Mouse (Mus musculus) ES-CJ7 (cell line): Measurements from ENCODE around the gene Nln.
A peak's percentile ranks its signal among the peaks of the same experiment; 100 is the strongest.

ENCODE experiments used
- DNase-seq: peaks from one replicate; pipeline ENCODE4 v3.0.0; 2011; ENCODE audit warnings: low read depth, low spot score

Gene Nln

DNA sequence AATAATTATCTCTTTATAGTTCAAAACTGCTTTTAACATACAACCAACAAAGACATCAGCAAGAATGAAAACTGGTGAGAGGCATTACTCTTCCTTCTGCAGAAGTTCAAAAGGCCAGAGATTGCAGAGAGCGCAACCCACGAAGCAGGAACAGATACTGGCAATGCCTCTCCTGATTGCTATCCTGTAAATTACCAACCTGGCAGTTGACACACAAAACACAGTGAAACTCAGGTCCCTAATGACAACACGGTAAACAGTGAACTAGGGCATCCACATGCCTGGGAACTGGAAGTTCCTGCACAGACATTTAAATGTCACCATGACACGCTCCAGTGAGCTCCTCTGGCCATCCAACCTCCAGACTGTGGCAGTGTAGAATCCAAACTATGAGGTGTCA is 65.1 kb downstream of the Nln start:
- DNase-seq = no peak

DNA sequence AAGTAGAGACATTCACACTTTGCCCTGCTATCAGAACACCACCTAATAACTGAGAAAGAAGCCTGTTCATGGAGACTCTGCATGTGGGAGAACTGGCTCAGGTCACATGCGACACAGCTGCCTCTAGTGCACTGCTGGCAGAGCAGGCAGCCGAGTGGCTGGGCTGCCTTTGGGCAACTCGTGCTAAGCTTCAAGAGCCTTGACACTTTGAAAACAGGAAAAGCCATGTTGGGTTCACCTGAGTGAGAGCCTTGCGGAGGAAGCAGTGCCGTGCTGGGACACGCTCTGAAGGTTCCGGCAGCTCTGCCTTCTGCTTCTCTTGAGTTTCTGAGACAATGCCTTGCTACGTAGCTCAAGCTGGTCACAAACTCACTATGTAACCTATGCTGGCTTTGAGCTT is 66.7 kb downstream of the Nln start:
- DNase-seq = no peak

DNA sequence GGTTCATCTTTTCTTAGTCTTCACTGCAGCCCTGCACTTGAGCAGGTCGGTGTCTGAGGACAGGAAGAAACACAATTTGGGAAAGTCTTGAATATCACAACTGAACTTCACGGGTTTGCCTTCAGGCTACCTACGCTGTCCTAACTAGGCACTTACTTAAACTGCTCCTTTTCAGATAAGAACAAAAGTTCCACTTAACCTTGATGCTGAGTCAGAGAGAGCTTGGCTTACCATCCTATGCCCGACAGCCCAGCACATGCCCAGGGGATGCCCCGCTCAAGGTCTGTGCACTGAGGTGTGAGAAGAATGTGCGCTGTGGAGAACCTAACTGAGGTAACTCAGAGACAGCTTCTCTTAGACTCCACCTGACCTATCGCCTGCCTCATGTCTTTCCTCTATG is 67.9 kb downstream of the Nln start:
- DNase-seq = no peak

DNA sequence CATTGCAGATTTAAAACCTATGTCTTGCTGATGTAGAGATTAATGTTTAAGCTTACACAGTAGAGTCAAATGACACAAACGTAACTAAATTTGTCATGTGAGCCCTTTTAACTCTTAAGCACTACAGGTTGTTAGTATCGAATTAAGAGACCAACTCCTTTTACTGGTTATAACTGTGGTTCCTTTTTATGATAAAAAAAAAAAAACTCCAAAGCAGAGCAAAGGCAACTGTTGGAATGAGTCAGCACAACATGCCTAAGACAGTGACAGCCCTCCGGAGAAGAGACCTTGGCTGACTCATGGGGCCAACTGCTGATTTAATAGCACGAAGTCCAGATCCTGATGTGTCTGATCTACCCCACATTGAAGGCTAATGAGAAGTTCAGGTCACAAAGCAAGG is 68.5 kb downstream of the Nln start:
- no peak for DNase-seq

DNA sequence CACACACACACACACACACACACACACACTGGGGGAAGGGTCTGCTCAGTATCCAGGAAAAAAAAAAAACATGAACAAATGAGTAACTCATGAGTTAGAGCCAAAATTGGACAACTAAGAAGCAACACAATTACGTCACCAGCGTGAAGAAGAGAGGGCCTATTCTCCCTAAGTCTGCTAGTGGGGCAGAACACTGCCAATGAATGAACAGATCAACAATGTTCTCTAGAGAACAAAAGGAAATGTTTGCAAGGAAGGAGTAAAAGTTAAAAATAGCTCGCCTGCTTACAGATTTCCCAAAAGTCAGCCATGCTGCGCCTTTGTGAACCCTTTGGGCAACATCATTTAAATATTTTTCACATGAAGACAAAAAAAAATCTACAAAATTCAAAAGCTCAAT is 69.6 kb downstream of the Nln start:
- no peak for DNase-seq

DNA sequence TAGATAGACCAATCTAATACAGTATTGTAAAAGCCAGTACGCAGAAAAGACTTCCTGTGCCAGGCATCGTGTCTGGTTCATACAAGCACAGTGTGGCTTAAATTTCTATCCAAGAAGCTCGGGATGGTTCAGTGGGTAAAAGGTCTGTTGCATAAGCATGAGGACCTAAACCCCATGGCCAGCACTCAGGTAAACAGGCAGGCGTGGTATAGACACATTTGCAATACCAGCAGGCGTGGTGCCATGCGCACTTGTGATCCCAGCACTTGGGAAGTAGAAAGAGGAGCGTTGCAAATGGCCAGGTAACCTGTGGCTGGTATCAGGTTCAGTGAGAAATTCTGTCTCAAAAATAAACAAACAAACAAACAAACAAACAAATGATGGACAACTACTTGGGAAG is 70.5 kb downstream of the Nln start:
- DNase-seq = no peak

DNA sequence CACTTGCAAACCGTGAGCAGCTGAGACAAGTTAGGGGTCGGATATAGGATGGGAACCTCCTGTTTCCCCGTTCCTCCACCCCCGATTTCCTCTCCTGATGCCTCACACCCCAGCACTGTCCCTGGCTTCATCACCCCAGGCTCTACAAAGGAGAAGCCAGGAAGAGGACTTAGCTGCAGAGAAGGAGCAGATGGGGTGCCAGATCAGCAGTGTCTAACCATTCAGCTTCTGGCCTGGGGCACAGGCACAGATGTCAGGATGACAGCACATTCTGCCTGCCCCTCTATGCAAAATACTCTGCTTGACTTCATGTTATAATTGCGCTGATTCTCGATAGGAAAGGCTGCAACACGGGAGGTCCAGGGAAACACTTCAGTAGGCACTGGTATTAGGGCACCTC is 71.1 kb downstream of the Nln start:
- no peak for DNase-seq

DNA sequence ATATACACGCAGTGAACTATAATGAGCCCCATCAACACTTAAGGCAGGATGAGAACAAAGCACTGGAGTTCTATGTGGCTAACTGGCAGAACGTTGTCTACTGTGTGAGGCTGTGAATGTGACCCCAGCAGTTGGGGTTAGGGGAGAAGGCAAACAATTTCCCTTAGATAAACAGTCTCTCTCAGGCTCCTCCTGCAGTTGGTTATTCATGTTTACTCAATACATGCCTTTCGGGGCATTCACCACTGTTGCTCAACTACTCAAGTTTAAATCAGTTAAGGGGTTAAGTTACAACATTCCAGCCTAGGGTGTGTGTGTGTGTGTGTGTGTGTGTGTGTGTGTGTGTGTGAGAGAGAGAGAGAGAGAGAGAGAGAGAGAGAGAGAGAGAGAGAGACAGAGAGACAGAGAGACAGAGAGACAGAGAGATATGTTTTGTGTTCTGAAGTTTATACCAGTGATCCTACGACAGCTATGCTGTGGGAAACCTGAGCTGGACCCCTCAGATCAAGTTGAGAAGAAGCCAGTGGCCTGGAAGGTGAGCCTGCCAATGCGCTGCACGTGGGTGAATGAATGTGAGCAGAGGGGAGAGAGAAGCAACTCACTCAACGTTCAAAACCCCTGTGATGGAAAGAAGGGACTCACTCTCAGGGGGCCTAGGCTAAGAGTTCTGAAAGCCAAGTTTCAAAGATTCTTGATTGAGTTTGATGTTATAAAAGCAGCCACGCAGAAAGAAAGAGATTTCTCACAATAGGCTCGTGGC is 71.7 kb downstream of the Nln start:
- DNase-seq = no peak

DNA sequence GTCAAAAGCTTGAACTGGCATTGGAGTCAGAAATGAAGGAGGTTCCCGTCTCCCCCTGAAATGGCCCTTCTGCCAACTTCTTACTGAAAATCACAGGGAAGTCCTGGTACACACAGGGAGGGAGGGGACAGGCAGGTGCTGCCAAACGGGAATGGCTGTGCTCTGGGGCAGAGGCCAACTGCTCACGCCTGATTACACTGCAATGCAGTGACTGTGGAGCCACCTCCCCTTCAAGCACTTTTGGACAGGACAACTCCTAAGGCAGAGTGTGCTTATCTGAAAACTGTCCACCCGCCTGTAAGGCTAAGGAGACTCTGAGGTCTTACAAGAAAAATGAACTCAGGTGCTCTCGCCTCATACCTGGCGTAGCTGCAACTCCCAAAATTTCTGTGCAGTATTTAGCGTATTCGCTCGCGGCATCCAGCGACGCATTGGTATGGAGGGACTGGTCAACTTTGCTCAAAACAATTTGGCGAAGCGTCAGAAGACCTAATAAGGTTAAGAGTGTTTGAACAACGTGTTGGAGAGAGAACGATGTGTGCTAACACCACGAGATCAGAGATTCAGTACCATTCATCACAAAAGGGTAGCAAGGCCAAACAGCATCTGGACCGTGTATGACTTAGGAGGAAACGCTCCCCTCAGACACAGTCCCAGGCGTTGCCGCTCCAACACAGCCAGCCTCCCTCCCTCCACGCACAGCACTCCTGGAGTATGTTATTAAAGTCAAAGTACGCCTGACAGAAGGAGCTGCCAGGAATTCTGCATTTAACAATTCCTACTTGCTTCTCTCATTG is 72.7 kb downstream of the Nln start:
- no peak for DNase-seq

DNA sequence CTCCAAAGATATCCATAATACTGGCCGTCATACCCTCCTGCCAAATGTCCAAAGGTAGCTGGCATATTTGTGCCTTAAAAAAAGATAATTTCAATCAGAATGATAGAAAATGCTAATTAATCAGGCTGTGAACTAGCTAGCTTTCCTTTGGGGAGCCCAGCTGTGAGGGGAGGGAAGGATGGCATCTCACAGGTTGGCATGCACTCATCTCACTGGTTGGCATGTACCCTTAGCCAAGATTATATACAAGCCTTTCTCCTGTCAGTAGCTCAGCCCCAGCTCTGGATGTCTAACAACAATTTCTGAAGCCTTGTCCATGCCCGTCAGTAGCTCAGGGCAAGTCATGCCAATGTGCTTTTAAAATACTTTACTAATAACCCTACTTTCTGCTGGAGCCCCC is 73.8 kb downstream of the Nln start:
- no peak for DNase-seq

DNA sequence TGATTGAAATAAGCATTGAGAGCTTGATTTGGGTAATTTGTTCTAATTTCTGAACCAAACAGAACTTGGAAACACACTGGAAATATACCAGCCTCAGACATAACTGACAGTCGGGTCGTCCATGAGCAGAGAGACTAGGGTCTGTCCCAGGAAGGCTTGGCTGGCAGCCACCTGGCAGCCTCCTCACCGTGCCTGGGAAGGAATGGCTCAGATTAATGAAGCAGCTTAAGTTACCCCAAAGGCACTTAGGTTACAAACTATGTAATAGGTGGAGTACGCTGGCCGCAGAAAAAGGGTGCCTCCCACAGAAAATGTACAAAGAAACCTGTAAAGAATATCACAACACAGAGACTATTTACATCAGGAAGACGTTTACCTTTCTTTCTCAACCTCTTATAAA is 74.6 kb downstream of the Nln start:
- DNase-seq = no peak

DNA sequence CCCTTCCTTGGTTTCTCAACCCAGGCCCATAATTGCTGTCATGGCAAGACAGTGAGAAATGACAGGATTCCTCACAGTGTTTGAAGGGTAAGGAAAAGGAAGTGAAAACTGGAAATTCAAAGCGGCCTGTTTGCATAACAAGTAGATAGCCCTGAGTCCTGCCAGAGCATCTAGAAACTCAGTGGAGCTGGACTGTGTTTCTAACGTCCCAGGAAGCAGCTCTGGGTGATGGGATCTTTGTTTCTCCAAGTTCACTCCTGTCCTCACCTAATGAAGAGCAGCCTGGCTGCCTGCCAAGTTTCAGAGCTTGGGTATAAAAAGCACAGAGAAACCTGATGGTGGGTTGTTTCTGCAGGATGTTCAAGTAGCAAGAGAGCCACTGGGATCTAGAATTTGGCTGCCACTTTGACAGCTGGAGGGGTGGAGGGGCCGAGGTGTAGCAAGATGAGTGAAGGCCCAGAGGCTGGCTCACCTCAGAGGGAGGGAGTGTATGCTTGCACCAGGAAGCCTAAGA is 76.7 kb downstream of the Nln start:
- DNase-seq = peak; percentile 41

DNA sequence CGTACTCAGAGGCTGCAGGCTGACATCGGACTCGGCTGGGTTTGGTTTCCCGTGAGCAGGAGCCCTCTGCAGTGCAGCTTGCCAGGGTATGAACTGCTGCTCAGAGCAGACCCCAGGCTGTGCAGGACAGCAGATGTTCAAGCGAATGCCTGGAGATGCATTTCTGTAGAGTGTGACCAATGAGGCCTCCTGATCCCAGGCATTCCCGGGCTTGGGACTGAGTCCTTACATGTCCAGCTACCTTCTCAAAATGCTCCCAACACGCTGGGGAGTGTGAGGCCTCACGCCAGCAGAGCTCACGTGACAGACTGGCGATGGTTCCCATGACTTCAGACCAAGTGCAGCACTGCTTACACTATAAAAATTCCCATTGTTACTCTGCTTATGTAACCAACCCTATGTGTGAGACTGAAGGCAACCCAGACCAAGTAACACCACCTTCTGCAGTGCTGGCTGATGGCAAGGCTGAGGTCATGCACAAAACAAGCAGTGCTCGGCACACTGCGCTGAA is 77.5 kb downstream of the Nln start:
- DNase-seq = no peak

DNA sequence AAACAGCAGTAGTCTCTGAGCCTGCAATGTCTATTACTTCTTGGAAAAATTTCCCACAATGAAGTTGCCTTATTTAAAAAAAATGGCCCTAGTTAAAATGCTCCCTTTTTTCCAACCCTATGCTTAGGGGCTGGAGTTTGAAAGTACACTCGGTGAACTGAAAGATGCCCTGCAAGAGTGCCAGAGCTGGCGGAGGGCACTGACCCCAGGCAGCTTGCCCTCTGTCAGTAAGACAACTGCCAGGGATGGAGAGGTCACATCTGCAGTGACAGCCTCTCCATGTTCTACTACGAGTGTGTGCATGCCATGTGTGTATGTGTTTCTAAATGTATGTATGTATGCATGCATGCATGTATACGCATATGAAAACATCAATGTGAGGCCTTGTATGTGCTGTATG is 78.5 kb downstream of the Nln start:
- no peak for DNase-seq

DNA sequence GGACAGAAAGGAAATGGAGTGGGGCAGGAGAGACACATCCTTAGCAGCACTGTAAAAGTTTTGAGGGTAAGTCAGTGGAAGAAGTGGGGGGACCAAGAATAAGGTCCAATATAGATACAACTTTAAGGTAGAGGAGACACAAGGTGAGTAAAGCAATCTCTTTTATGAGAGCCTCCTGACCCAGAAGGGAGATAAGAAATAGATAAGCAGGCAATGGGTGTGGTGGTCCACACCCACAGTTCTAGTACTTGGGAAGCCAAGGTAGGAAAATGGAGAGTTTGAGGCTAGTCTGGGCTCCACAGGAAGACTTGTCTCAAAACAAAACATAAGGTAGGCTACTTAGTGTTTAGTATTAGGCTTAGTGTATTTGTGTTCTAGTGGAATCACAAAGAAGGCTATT is 79.9 kb downstream of the Nln start:
- no peak for DNase-seq

DNA sequence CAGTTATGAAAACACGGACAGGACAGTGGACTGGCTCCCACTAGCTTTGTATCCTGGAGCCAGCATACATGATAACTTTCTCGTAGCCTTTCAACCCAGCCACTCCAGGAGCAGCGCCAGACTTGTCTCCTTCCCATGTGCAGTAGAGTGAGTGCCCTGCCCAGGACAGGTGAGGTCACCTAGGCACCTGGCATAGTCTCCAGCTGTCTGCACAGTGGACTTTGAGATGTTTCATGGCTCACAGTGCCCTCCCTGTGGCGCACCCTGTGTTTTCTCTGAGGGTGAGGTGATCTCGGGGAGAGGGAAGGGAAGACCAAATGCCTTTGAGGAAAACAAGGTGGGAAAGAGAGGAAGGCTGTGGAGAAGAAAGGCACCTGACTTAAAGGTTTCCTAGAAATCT is 80.3 kb downstream of the Nln start:
- DNase-seq = no peak

DNA sequence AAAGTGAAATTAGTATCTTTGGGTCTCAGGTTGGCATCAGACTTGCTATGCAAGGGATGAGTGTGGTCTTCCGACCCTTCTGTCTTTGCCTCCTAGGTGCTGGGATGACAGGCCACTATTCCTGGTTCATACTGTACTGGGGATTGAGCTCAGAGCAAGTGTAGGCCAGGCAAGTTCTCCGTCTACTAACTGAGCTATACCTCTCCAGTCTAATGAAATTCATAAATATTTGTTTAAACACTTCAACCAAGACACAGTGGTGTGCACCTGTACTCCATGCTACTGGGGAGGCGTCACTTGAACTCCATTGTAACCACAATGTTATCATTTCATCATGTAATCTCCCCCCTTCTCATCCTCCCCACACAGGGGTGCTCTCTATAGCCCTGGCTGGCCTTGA is 82.9 kb downstream of the Nln start:
- DNase-seq = no peak

DNA sequence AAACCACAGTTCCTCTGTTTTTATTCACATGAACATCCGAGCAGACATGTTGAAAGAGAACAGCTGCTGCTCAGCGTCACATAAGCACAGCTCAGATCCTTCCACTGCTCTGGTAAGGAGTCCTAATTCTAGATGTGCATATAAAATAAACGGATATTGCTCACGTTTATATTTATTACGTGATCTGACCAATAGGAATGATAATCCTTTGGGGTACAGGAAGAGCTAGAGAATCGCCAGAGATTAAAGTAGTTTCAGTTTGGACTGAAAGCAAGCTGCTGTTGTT is 83.8 kb downstream of the Nln start:
- no peak for DNase-seq

DNA sequence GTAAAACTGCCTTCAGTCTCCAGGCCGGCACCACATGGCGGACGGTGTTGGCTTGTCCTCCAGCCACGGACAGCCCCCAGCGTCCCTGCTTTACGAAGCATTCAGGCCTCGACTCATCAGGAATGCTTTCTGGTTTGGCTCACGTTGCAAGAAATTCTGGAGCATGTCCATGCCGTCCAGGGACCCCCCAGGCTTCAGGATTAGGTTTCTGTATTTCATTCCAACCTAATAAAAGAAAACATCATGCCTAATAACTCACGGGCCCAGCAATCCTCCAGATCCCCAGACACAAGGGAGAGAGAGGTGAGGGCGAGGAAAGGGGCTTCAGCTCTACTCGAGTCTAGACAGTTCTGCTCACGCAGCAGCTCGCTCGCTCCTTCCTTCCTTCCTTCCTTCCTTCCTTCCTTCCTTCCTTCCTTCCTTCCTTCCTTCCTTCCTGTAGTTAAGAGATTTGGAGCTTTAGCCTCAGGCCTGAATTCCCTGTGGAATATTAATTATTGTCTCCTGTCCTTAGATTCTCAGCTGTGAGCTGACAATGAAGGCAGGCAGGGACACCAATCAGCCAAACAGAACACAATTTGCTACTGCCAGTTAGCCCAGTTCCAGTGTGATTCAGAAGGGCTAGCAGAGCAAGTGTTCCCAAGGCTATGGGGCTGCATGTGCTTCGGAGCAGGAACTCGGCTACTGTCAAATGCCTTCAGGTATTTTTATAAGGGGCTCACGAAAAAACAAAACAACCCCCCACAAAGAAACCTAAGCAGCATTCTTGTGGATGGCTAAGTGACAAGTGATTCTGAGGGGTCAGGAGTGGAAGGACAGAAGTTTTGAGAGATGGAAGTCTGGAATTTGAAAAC is 84.3 kb downstream of the Nln start:
- DNase-seq = no peak

DNA sequence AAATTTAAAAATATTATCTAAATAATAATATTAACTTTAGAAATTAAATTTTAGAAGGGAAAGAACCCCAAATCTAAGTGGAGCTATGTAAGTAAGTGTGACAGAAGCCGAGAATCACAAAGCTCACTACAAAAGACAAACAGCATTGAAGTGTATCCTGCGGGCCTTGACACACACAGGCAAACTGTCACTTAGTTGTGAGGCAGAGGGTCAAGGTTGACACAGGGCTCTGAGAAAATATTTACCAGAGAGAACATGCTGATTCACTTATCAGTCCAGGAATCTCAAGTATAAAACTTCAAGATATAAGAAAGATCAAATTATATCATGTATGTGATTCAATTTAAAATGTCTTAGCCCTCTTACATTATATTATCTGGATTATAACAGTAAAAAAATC is 85.1 kb downstream of the Nln start:
- DNase-seq = no peak

DNA sequence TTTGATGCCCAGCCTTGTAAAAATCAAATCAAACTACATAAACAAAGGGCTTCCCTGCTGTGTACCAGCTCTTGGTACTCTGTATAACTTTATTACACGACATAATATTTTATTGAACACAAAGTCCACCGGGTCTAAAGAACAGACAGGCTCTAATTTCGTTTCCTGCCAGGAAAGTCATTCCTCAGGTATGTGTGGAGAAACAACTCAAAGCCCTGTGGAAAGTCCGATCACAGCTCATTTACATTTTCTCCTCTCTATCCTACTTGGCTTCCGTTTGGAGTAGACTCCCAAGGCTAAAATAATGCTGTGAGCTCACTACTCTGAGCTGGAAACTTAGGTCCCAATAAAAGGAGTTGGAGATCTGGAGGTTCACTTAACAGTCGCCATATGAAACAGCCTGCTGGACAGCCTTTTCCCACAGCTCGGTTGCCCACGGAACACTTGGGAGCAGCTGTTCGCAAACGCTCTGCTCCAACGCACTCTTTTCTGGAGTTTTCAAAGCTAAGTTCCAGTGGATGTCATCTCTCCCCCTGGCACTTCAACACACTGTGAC is 86.0 kb downstream of the Nln start:
- DNase-seq = no peak
